Mouse (Mus musculus) central nervous system, embryonic 14 days (tissue): ENCODE results near the gene Sugt1. TPM values are rescaled to one million over a fixed set of nuclear protein-coding genes. Genes with fewer than 3 reads are reported as not detected.

ENCODE experiments used
- polyA plus RNA-seq: library from polyadenylated mRNA; depleted of rRNA; stranded (reverse); fragments of >200 nt; gene quantifications from 2 replicates; pipeline ENCODE4 v1.2.3, GENCODE M21; 2012; rRNA removed

Gene Sugt1
- polyA plus RNA-seq, result 62.8 and 69.9 TPM in 2 replicates

GRCm38 (mm10) chr14:79587139-79587851, at the start of gene Sugt1:
TSS of gene Sugt1 (plus strand) at chr14:79587691.

GRCm38 (mm10) chr14:79662001-79662400, 74.5 kb downstream of the Sugt1 start, which contains the start of gene Cnmd:
TSS of gene Cnmd (minus strand) at chr14:79662170.

Other genes with a start within 250 kb of the Sugt1 start
- 16.3 and 17.6 TPM in 2 replicates for gene Naa16, start 196.9 kb upstream of the Sugt1 start, polyA plus RNA-seq
- gene Mtrf1, start 189.9 kb upstream of the Sugt1 start, polyA plus RNA-seq, result 6.7 and 7.1 TPM in 2 replicates
- gene Kbtbd7, start 161.2 kb upstream of the Sugt1 start, polyA plus RNA-seq, result 13.0 and 15.8 TPM in 2 replicates
- 2.0 and 3.0 TPM in 2 replicates for gene Kbtbd6, start 135.9 kb upstream of the Sugt1 start, polyA plus RNA-seq
- gene Elf1, start 106.5 kb upstream of the Sugt1 start, polyA plus RNA-seq, result 5.5 and 6.8 TPM in 2 replicates
- gene Wbp4, start 106.2 kb upstream of the Sugt1 start, polyA plus RNA-seq, result 24.2 and 28.2 TPM in 2 replicates
- 15.8 and 145 TPM in 2 replicates for gene Cnmd, start 74.5 kb downstream of the Sugt1 start, polyA plus RNA-seq
- gene Pcdh8, start 183.6 kb downstream of the Sugt1 start, polyA plus RNA-seq, result 49.6 and 50.9 TPM in 2 replicates